Mouse (Mus musculus) hindbrain, embryonic 14.5 days (tissue): ENCODE measurements around the gene Mcm2. TPM values are rescaled to one million over a fixed set of nuclear protein-coding genes. Genes with fewer than 3 reads are reported as not detected.

Experiments
- ATAC-seq: fragments of 200-750 bp; cut with Nextera tagmentation; 2 replicates; pipeline ENCODE4 v1.8.0; 2017; ENCODE audit warnings: moderate number of reproducible peaks, mild to moderate bottlenecking, moderate TSS enrichment, moderate library complexity; ENCODE audit not compliant: low FRiP score
- DNase-seq: peaks from one replicate; pipeline ENCODE4 v3.0.0-alpha.2; 2015; ENCODE audit warnings: low spot score
- H3K27ac ChIP-seq: fragments of 300-500 bp; sonication (generic); 2 replicates; pipeline ENCODE4 v1.5.1; 2014; ENCODE audit warnings: mild to moderate bottlenecking, moderate library complexity
- H3K27me3 ChIP-seq: fragments of 300-500 bp; sonication (generic); 2 replicates; pipeline ENCODE4 v1.6.1; 2014; ENCODE audit warnings: mild to moderate bottlenecking, low read length, mixed read lengths; ENCODE audit not compliant: control insufficient read depth, insufficient read depth
- H3K36me3 ChIP-seq: fragments of 300-500 bp; sonication (generic); replicated peaks from 2 replicates; pipeline ENCODE4 v1.6.1; 2014; ENCODE audit not compliant: control insufficient read depth, insufficient read depth
- H3K4me1 ChIP-seq: fragments of 300-500 bp; sonication (generic); replicated peaks from 2 replicates; pipeline ENCODE4 v1.6.1; 2014; ENCODE audit warnings: antibody characterized with exemption, low read length, mixed read lengths; ENCODE audit not compliant: control insufficient read depth, insufficient read depth
- H3K4me2 ChIP-seq: fragments of 300-500 bp; sonication (generic); replicated peaks from 2 replicates; pipeline ENCODE4 v1.6.1; 2014; ENCODE audit warnings: mild to moderate bottlenecking, moderate library complexity
- H3K4me3 ChIP-seq: fragments of 300-500 bp; sonication (generic); replicated peaks from 2 replicates; pipeline ENCODE4 v1.5.1; 2014; ENCODE audit warnings: mild to moderate bottlenecking, low read length
- H3K9ac ChIP-seq: fragments of 300-500 bp; sonication (generic); 2 replicates; pipeline ENCODE4 v1.6.1; 2014
- H3K9me3 ChIP-seq: fragments of 300-500 bp; sonication (generic); 2 replicates; pipeline ENCODE4 v1.6.1; 2016; ENCODE audit warnings: low read length; ENCODE audit not compliant: control insufficient read depth
- WGBS: fragments of 180-500 bp; shearing (Covaris S2); extraction: QIAGEN DNeasy Blood & Tissue Kit; methylation state at CpG from one replicate; pipeline ENCODE4 v1.1.7; 2014; 5-methylcytosine and 5-hydroxymethylcytosine counted together
- polyA plus RNA-seq: library from polyadenylated mRNA; unstranded; fragments of >200 nt; fragmentation: Nextera tagmentation; extraction: Ambion mirVana; gene quantifications from 2 replicates; pipeline ENCODE4 v1.2.1, GENCODE M21; 2014

Mcm2 gene
- polyA plus RNA-seq, 1 experiment from 2014 or later = 27.0 TPM

DNA sequence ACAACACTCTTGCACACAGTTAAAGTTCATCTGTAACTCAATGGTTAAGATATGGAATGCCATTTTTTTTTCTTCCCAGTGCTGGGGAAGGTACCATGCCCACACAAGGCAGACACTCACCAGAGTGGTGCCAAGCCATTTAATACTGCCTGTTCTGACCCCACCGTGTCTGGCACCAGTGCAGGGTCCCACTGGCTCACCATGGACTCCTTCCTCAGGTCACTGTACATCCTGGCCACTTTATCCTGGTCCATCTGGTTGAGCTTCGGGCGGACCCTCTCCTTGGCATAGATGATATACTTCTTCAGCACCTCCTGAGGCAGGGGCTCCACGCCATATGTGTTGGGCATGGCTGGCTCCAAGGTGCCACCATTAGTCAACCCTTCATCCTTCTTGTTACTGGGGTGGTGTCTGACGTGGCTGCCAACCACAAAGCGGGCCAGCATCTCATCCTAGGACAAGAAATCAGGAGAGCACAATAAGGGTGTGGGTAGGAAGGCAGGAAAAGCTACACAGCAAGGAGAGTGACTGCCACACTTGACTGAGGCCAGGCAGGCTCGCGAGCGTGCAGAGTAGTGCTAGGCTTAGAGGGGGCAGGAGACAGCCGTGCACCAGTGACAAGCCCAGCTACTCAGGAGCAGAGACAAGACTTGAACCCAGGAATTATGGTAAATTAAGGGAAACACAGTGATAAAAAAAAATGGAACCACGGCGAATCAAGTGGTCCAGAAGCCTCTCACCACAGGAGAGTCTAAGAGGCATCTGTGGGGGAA lies 12.8 kb downstream of the Mcm2 start:
- DNase-seq (no peak), ATAC-seq (no peak)
- H3K27ac ChIP-seq = peak overlapping the region; percentile 26; the same call in 1 of the 2 replicates
- no peaks in the 10 kb centered on the region for H3K27me3 ChIP-seq
- H3K4me2 ChIP-seq = no peak overlapping the region
- no peak overlapping the region for H3K9ac ChIP-seq
- 90% methylated on average over 12 of the region's 12 CpGs for WGBS
- H3K36me3 ChIP-seq = peaks cover 24% of the 10 kb centered on the region
- H3K9me3 ChIP-seq = no peaks in the 10 kb centered on the region
- H3K4me3 ChIP-seq = no peak overlapping the region
- 0 out of 2 replicates have a peak, but pooled peaks cover 5% of the 10 kb centered on the region for H3K4me1 ChIP-seq

DNA sequence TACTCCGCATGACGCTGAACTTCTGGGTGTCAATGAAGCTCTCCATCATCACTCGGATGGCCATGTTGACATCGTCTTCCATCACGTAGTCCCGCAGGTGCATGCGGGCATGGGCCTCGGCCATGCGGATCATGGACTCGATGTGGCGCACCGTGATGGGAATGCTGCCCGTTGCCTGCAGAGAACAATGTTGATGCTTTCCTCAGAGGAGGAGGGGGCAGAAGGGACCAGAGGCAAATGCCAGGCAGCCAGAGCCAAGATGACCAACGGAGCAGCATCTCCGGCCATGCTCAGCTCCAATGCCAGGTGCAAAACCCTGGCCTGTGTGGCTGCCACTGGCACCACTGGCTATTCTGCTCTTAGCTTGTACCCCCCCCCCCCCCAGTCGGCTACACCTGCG lies 13.9 kb downstream of the Mcm2 start:
- Histone ChIP-seq H3K36me3 (peaks cover 14% of the 10 kb centered on the region), H3K27ac (no peak overlapping the region), H3K9me3 (no peaks in the 10 kb centered on the region), H3K4me3 (no peak overlapping the region), H3K4me1 (0 out of 2 replicates have a peak, but pooled peaks cover 5% of the 10 kb centered on the region), H3K9ac (no peak overlapping the region), H3K27me3 (no peaks in the 10 kb centered on the region), H3K4me2 (no peak overlapping the region)
- DNase-seq (no peak), ATAC-seq (no peak)
- WGBS = 94% methylated on average over 17 of the region's 17 CpGs

DNA sequence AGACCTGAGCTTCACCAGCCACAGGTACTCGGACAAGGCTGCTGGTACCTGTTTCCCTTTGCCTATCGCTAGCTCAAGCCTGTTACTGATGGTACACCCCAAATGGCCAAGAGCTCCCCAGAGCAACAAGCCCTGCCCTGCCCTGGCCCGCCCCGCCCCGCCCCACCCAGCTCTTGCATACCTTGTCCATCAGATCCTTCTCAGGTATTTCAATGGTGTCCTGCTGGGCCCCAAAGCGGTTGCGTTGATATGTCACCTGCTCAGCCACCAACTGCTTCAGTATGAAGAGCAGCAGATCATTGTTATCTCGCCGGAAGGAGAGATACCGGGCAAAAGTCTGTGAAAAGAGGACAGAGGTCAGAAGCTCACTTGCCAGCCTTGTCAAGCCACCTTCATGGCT lies 14.4 kb downstream of the Mcm2 start:
- no peak for ATAC-seq
- Histone ChIP-seq H3K4me3 (no peak overlapping the region), H3K4me2 (no peak overlapping the region), H3K27me3 (no peaks in the 10 kb centered on the region), H3K4me1 (0 out of 2 replicates have a peak, but pooled peaks cover 5% of the 10 kb centered on the region), H3K36me3 (peaks cover 11% of the 10 kb centered on the region), H3K9me3 (no peaks in the 10 kb centered on the region), H3K27ac (no peak overlapping the region), H3K9ac (no peak overlapping the region)
- DNase-seq = no peak
- WGBS = 96% methylated on average over 10 of the region's 10 CpGs

DNA sequence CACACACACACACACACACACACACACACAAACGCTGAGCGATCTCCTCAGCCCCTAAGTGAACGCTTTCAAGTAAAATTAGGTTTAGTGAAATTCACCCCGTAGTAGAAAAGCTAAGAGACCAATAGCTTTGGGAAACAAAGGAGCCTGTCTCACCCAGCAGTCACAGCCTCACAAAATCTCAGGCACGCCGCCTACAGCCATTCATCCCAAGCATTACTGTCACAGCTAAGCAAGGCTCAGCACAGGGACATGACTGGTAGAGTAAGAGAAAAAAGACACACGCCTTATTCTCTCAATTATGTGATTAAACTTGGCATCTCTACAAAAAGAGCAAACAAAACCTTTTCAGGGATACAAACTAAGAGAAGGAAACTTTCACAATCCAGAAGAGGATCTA lies 17.2 kb downstream of the Mcm2 start:
- WGBS = 47% methylated on average over 7 of the region's 7 CpGs
- Histone ChIP-seq H3K4me1 (0 out of 2 replicates have a peak, but pooled peaks cover 2% of the 10 kb centered on the region), H3K27me3 (no peaks in the 10 kb centered on the region), H3K9me3 (no peaks in the 10 kb centered on the region), H3K36me3 (peaks cover 6% of the 10 kb centered on the region), H3K9ac (no peak overlapping the region), H3K4me3 (no peak overlapping the region), H3K27ac (no peak overlapping the region), H3K4me2 (no peak overlapping the region)
- DNase-seq (no peak), ATAC-seq (no peak)

DNA sequence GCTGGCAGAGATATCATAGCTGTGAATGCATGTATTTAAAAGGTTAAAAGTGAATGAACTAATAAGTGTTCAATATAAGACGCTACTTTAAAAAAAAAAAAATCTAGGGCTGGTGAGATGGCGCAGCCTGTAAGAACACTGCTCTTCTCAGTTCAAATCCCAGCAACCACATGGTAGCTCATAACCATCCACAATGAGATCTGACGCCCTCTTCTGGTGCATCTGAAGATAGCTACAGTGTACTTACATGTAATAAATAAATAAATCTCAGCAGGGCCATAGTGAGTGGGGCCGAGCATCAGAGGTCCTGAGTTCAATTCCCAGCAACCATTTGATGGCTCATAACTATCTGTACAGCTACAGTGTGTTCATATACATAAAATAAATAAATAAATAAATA lies 19.1 kb downstream of the Mcm2 start:
- Histone ChIP-seq H3K4me3 (no peak overlapping the region), H3K27ac (no peak overlapping the region), H3K27me3 (no peaks in the 10 kb centered on the region), H3K9ac (no peak overlapping the region), H3K9me3 (no peaks in the 10 kb centered on the region), H3K36me3 (no peaks in the 10 kb centered on the region; the same call in 1 of the 2 replicates), H3K4me2 (no peak overlapping the region), H3K4me1 (no peaks in the 10 kb centered on the region)
- DNase-seq (no peak), ATAC-seq (no peak)
- 62% methylated on average over 4 of the region's 4 CpGs for WGBS

DNA sequence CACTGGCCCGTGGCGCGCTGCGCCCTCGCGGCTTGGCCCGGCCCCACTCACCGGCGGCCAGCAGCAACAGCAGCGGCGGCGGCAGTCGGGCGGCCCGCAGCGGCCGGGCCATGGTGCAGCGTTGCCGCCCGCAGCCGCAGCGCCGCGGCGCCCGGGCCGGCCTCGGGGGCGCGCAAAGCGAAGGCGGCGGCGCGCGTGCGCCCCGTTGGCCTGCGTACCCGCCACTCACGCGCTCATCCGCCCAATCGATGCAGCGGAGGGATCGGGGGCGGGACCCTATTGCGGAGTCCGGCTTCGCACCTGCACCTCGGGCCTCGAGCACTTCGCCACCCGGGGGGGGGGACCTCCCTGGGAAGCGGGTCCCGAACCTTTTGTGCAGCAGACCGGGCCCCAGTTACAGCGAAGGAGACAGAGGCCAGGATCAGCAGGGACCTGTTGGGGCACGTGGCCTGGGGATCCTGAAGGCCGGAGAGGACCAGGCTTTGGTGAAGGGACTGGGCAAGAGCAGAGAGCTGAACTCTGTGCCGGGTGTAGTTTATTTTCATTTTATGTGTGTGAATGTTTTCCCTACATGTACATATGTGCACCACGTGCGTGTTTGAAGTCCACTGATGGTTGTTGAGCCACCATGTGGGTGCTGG lies 23.6 kb downstream of the Mcm2 start, which contains the start of gene Podxl2:
Podxl2 (minus strand) TSS at position 177 of the 641 bp plus-strand sequence.
- peak; percentile 71 for ATAC-seq
- WGBS = 4% methylated on average over 59 of the region's 63 CpGs
- H3K4me3 ChIP-seq = peak within 1 kb of the TSS; percentile 98

DNA sequence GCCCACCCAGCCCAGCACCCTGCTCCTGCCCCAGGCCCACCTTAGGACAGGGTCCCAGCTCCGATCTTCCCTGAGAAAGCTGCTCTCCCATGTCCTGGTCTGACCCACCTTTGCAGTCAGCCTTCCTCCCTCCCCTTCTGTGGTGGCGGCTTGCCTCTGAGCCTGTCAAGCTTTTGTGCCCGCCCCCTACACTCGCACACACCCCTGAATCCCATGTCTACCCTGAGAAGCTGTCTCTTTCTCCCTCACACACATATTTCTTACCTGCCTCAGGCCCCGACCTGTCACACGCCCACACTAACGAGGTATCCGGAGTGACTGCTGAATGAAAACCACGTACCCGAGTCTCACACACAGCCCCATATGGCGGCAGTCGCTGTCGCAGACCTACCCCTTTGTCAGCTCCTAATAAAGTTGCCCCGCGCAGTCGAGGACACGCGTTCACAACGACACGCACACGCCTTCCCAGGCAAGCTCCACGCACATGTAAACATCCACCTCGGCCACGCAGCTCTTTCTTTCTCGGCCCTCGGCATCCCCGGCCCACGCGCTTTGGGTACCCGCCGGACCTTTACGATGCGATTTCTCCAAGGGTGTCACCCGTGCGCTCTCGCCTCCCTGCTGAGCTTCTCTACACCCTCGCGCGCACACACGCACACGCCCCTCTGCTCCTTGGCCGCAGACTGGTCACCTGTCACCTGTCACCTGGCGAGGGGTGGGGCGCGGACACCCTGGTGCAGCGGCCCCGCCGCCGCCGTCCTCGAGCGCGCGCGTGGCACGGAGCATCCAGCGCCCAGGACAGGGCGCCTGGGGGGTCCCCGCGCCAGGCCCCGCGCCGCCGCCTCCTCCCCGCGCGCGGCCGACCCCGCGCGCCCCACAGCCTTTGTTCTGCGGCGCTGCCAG lies 24.4 kb downstream of the Mcm2 start:
- no peaks in the 10 kb centered on the region for H3K9me3 ChIP-seq
- peak overlapping the region; percentile 81 for H3K4me2 ChIP-seq
- peak; percentile 51 for ATAC-seq
- 2% methylated on average over 73 of the region's 74 CpGs for WGBS
- H3K36me3 ChIP-seq = no peaks in the 10 kb centered on the region
- peak overlapping the region; percentile 97 for H3K27ac ChIP-seq
- peak overlapping the region; percentile 98 for H3K4me3 ChIP-seq
- DNase-seq = no peak
- no peaks in the 10 kb centered on the region for H3K27me3 ChIP-seq
- peaks cover 40% of the 10 kb centered on the region for H3K4me1 ChIP-seq
- peak overlapping the region; percentile 98 for H3K9ac ChIP-seq

More for the DNA sequence above, 23.6 kb downstream of the Mcm2 start, which contains the start of gene Podxl2:
- peak within 1 kb of the TSS; percentile 97 for H3K27ac ChIP-seq
- H3K4me1 ChIP-seq = peaks cover 34% of the 10 kb centered on the region
- H3K9me3 ChIP-seq = no peaks in the 10 kb centered on the region
- no peaks in the 10 kb centered on the region for H3K36me3 ChIP-seq
- peak within 1 kb of the TSS; percentile 81 for H3K4me2 ChIP-seq
- H3K27me3 ChIP-seq = no peaks in the 10 kb centered on the region
- peak; percentile 90 for DNase-seq
- H3K9ac ChIP-seq = peak within 1 kb of the TSS; percentile 98

DNA sequence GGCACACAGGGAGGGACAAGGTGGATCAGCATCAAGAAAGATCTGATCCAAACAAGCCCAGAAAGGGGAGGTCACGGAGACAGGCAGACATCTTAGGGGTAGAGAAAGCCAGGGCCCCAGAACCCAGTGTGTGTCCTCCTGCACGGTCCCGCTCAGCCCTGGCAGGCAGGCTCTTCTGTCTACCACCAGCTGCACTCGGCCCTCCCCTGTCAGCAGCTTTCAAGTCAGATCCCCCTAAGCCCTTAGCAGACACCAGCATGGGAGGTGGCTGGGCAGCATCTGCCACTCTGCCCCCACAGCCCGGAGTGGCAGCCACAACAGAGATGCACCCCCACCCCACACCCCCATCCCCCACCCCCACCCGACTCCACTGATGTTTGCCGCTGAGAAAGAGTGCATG lies 25.8 kb downstream of the Mcm2 start:
- H3K27ac ChIP-seq = peak overlapping the region; percentile 97
- H3K9ac ChIP-seq = peak overlapping the region; percentile 98
- peak; percentile 21; the same call in 1 of the 2 replicates for ATAC-seq
- H3K4me3 ChIP-seq = peak overlapping the region; percentile 98
- H3K9me3 ChIP-seq = no peaks in the 10 kb centered on the region
- 8% methylated on average over 7 of the region's 7 CpGs for whole genome bisulfite sequencing
- H3K4me2 ChIP-seq = peak overlapping the region; percentile 81
- 0 out of 2 replicates have a peak, but pooled peaks cover 7% of the 10 kb centered on the region for H3K36me3 ChIP-seq
- peaks cover 40% of the 10 kb centered on the region for H3K4me1 ChIP-seq
- no peaks in the 10 kb centered on the region for H3K27me3 ChIP-seq
- no peak for DNase-seq
